Mouse (Mus musculus): ENCODE results near the gene Hoxd3.

DNA sequence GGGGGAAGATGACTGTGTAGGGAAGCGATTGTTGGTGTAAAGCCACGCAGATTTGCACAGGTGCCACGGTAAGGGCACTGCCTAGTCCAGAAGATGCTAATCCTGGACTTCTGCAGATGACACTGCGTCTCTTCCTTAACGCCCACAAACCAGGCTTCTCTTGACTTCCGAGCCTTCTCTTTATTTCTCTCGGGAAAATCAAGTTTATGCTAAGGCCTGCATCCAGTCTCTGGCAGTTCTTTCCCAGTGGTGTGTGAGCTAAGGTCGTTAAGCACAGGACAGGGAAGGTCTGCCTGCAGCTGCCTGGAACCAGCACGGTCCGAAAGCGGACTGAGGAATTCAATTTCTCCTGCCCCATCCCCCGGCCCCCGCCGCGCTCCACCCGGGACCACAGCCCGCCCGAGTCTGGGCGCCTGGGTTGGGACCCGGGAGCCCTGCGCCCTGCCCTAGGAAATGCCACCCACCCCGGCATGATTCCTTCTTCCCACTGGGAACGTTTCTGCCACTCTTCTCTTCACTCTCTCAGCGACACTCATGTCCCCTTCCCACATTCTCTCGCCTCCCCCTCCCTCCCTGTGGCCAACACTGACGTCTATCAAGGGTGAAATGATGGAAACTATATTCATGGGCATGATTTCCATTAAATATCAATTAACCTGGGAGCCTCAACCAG lies 7.9 kb upstream of the Hoxd3 start:
- TF ChIP-seq JUND (IDR thresholded peaks at IDR 0.05; ENCODE audit: low read depth, low read length) (no peak), CTCF (IDR thresholded peaks at IDR 0.05 in 2 of 3, conservative IDR thresholded peaks at IDR 0.05 in 1 of 3; ENCODE audit: control insufficient read depth in 1 of 3, insufficient read depth in 1 of 3, low read depth in 2 of 3, low read length in 3 of 3, poor library complexity in 1 of 3, severe bottlenecking in 1 of 3) (no peak)
